Mouse (Mus musculus): ENCODE data around the gene Htr5a.

The Htr5a gene

GRCm38 (mm10) chr5:27888080-27888479 is 46.1 kb downstream of the Htr5a start:
- DNase-seq, result no peak

- no peak for DNase-seq
Measured at GRCm38 (mm10) chr5:27895961-27896360, 54.0 kb downstream of the Htr5a start.

- no peak for DNase-seq
Measured at GRCm38 (mm10) chr5:27899756-27900155, 57.8 kb downstream of the Htr5a start.

GRCm38 (mm10) chr5:27900186-27900585 is 58.2 kb downstream of the Htr5a start:
- DNase-seq, result no peak

All from cerebellum, postnatal 36 days (tissue).